Mouse (Mus musculus) megakaryocyte-erythroid progenitor cell, adult 5-6 weeks (primary cell): ENCODE data around the gene Camta2. TPM values are rescaled to one million over a fixed set of nuclear protein-coding genes. Genes with fewer than 3 reads are reported as not detected.

Experiments
- ATAC-seq: replicated peaks from 2 replicates; pipeline ENCODE4 v1.8.0; 2016; ENCODE audit warnings: mild to moderate bottlenecking, inconsistent platforms; ENCODE audit not compliant: severe bottlenecking, poor library complexity, low FRiP score, low TSS enrichment
- total RNA-seq, 2 experiments: library from RNA; stranded (forward) in 1 of 2; stranded (reverse) in 1 of 2; fragments of 200-1000, 215-1000 nt in 1 of 2; fragments of >200 nt in 1 of 2; fragmentation: Nextera tagmentation in 1 of 2; gene quantifications; 2 replicates each; pipeline ENCODE4 v1.2.3; 2014 to 2017

The Camta2 gene
- total RNA-seq, 2 experiments from 2014 or later, result 7.1 to 17.4 TPM

GRCm38 (mm10) chr11:70652029-70652883, 35.6 kb downstream of the Camta2 start:
- no peak for ATAC-seq

DNA sequence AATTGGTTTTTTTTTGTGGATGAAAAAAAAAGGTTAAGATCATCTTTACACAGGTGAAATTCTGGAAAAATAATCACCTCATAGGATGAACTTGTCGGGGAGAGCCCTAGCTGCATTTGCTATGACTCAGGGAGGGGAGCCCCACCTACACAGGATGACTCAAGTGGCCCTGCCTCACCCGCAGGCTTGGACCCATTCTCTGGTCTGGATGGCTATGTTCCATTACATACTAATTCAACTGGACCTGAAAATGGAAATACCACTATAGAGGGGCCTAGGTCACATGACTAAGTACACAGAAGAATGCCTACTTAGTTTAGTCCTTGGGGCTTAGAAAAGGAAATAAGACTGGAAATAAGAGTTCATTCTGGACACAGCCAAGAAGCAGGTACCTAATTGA, 36.5 kb downstream of the Camta2 start:
- no peak for ATAC-seq

- ATAC-seq, result no peak
These were observed 37.4 kb downstream of the Camta2 start for GRCm38 (mm10) chr11:70650322-70651175.

- no peak for ATAC-seq
These were observed 38.6 kb downstream of the Camta2 start for GRCm38 (mm10) chr11:70649185-70649734.

DNA sequence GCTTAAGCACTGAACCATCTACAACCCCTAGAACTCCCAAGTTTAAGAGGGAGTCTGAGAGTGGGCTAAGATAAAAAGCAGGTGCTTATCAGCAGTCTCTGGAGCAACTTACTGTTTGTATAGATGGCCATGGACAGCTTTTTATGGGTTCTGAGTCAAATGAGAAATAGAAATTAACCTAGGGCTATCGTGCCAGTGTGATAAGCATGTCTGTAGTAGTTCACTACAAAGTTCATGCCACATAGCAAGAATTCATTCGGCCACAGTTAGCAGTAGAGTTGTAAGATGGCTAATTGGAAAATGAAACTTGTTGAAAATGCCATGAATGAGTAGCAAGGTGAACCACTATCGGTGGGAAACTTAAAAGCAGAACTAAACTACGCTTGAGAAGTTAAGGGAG, 39.4 kb downstream of the Camta2 start:
- ATAC-seq, result peak; percentile 13

DNA sequence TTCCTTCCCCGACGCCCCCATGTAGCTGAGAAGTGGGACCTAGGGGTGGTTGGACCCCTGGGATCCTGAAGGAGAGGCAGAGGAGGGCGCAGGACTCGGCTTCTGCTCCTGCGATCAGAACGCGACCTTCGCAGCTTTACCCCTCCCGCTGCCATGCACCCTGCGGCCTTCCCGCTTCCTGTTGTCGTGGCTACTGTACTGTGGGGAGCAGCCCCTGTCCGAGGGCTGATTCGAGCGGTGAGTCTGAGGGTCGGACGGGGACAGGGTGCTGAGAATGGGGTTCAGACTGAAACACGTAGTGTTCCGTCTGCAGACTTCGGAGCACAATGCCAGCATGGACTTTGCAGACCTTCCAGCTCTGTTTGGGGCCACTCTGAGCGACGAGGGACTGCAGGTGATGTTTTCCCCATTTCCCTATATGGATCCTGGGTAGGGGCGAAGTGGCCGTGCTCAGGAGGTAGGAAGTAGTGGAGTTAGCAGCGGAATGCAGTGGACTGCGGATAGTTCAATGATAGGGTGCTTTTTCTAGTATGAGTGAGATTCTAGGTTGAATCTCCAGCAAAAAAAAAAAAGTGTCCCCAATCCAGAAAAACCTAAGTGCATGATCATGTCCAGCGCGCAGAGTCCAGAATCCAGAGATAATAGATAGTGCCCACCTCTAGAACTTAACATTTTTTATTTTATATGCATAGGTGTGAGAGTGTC, 40.0 kb downstream of the Camta2 start:
- peak; percentile 10; the same call in 1 of the 2 replicates for ATAC-seq

- ATAC-seq, result peak; percentile 72
These were observed 40.9 kb downstream of the Camta2 start, which contains the start of the genes Rnf167 and Slc25a11 for GRCm38 (mm10) chr11:70646691-70647650. TSS of gene Rnf167 (plus strand) at chr11:70647235. TSS of gene Slc25a11 (minus strand) at chr11:70647479.

DNA sequence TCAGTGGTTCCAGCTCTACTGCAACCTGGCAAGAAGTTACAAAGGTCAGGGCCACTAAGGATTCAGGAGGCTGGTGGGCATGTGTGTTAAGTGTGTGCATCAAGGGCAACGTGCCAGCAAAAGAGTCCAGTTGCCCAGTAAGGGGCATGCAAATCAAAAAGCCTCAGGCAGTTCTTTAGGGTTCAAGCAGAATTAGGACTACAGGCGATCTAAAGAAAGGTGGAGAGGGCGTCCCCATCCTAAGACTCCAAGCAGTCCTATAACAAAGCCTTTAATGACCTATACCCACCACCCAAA, 41.7 kb downstream of the Camta2 start:
- no peak for ATAC-seq

DNA sequence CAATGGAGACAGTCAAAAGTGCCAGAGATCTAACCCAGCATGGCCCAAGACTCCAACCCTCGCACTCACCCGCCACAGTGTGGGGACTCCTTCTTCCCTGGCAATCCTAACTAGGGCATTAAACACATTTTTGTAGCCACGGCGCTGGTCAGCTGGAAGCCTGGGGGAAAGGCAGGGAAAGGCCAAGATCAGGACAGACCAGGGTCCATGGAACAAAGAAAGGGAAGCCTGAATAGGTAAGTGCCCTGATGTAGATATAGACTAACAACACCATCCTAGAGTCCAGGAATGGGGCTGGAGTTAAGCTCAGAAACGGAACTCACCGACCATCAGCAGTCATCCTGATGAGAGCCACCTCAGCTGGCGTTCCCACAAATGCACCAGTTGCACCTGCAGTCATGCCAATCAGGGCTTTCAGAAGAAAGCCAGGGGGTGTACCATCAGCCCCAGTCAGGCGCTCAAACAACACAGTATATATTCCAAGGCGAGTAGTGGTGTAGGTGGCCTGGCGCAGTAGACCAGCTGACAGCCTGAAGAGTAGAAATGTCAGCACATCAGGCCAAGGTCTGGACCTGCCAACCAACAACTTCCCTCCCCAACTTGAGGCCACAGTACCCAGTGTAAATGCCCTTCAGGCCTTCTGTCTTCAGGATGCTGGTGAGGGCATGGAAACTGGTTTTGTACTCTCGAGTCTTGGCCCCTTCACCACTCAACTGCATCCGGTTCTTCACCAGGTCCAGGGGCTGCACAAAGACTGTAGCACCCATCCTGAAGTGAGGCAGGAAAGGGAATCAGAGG, 42.2 kb downstream of the Camta2 start:
- no peak for ATAC-seq

- no peak for ATAC-seq
These were observed 43.3 kb downstream of the Camta2 start for GRCm38 (mm10) chr11:70644564-70645103.

GRCm38 (mm10) chr11:70643051-70643450, 44.9 kb downstream of the Camta2 start:
- no peak for ATAC-seq

GRCm38 (mm10) chr11:70641241-70641640, 46.7 kb downstream of the Camta2 start:
- no peak for ATAC-seq

DNA sequence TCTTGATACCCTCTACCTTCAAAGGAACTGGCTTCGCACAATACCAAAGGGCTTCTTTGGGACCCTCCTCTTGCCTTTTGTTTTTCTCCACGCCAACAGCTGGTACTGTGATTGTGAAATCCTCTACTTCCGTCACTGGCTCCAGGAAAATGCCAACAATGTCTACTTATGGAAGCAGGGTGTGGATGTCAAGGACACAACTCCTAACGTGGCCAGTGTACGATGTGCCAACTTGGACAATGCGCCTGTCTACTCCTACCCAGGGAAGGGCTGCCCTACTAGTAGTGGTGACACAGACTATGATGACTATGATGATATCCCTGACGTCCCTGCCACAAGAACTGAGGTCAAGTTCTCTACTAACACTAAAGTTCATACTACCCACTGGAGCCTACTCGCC, 47.9 kb downstream of the Camta2 start:
- no peak for ATAC-seq

DNA sequence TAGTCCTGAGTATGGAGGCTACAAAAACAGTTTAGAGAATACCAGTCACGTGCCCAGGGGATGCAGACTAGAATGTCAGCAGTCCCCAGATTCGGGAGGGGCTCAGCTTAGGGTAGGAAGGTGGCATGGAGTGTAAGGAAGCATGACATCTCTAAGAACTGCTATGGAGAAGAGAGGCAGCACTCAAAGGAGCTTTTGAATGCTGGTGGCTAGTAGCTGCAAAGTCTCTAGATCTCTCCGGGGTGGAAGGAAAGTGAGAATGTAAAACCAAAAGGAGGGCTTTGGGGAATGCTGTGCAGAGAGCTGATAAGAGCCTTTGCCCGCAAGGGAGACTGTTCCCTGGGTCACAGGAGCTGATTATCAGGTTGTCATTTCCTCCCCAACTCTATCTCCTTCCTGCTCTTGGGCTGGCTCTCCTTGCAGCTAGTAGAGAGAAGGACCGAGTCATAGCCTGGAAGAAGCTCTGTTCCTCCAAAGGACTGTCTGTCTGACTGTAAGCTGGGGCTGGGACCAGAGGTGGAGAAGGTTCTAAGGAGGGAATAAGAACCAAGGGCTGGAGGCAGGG, 49.1 kb downstream of the Camta2 start, which contains the start of gene Gp1ba:
Gp1ba (plus strand) TSS at position 409 of the 565 bp plus-strand sequence.
- ATAC-seq, result peak; percentile 85

DNA sequence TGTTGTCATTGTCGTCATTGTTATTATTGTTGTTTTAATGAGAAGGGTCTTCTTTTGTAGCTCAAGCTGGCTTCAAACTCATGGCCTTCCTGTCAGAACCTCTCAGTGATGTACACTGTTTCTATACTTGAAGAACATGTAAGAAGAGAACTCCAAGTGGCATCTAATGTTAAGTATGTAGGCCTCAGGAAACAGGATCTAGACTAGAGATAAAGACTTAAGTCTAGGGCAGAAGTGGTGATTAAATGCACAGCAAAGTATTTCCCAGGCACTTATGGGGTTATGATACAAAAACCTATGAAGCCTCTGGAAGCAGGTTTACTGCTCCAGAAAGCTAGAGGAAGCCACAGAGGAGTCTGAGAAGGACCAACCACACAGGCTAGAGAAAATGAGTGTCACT, 49.6 kb downstream of the Camta2 start:
- ATAC-seq, result 0 out of 2 replicates have a peak, but pooled peaks have one; percentile 17

DNA sequence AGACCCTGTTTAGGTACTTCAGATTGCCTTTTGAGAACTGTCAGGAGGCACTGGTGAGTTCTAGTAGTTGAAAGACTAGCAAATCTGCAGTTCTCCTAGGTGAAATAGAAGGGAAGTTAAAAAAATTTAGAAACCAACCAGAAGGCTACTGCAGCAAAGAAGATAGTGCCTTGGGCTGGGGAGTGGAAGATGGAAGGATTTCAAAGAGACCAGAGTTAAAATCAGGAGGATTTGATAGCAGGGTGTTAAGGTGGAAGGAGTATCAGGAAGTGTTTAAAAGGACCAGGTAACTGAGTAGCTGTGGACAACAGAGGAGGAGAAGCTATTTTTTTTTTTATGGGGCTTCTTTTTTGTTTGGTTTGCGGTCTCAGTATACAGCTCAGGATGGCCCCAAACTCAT, 50.1 kb downstream of the Camta2 start:
- no peak for ATAC-seq

DNA sequence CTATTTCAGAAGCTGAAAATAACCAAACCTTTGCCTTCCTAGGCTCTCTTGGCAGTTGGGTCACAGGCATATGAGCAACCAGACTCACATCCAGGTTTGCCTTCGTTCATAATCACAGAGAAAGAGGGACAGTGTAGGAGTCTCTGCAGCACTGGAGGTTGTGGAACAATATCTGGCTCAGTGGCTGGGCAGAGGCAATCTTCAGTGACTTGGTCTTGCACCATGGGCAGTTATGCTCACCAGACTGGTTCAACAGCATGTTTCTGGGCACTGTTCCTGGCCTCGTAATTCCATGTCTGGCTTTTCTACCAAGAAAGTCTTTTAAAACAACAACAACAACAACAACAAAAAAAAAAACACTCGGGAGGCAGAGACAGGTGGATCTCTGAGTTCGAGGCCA, 52.3 kb downstream of the Camta2 start:
- ATAC-seq, result no peak
